Mouse (Mus musculus) heart, adult 18-20 months (tissue): ENCODE measurements around the gene Srrm1. TPM values are rescaled to one million over a fixed set of nuclear protein-coding genes. Genes with fewer than 3 reads are reported as not detected.
A peak's percentile ranks its signal among the peaks of the same experiment; 100 is the strongest.

Experiments used
- DNase-seq, 2 experiments: peaks; one replicate each; pipeline ENCODE4 v3.0.0; 2021 to 2022; ENCODE audit warnings: mixed read lengths in 1 of 2
- total RNA-seq, 2 experiments: library from RNA; stranded (reverse); gene quantifications; 2 replicates each; pipeline ENCODE4 v1.2.3; 2021

The Srrm1 gene
- total RNA-seq, 2 experiments from 2014 or later, result 45.3 to 60.2 TPM

DNA sequence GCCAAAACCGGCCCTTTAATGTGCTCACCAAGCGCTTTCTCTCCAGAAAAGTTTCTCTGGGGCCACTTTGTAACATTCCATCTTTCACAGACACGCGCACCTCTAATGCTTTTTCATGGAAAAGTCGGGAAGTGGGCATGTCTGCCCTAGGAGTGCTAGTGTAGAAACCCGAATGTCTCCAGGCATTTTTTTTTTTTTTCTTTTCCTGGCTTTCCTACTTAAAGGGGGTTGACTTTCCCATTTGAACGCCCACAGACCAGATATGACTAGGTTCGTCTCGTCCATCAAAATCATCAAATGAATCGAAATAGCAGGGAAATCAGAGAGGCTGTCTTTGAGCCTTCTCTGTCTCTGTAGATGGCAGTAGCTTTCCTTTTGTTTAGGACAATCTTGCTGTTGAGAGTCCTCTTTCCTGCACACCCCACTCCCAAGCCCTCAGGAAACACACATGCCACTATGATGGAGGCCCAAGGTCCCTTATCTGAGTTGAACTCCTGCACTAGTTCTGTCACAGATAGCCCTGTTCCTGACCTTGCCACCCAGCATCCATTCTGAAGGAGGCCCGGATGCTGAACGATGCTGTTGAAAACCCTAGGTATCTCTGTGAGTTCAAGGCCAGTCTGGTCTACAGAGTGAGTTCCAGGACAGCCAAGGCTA is 801 bp upstream of the Srrm1 start:
- peak; percentile 6 to 44 for DNase-seq

GRCm38 (mm10) chr4:135352326-135353065 is 625 bp downstream of the Srrm1 start:
- DNase-seq, result no peak

GRCm38 (mm10) chr4:135337376-135337942 is 15.7 kb downstream of the Srrm1 start:
- no peak for DNase-seq

GRCm38 (mm10) chr4:135336023-135336357 is 17.1 kb downstream of the Srrm1 start:
- no peak for DNase-seq

DNA sequence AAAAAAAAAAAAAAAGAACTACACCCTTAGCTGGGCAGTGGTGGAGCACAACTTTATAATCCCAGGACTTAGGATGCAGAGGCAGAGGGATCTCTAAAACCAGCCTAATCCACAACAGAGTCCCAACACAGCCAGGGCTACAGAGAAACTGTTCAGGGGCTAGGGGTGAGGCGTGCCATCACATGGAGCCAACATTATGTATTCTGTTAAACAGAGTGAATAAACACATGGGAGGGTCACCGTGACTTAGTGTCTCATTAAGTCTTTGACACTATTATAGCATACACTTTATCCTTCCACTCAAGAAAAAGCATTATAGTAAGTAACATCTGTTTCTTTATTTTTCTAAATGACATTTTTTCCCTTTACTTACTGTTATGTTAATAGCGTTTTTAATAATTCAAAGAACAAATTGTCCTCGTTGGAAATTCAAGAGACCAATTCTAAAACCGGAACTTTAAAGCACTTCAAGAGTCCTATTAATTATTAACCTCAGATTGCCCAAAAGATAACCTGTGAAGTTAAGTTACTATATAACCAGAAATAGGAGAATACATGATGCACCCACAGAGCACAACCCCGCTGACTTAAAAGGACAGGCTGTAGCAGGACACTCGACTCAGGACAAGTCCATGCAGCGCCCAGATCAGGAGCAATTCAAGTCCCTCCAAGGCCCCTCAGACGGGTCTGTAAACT is 17.6 kb downstream of the Srrm1 start:
- DNase-seq, result no peak

DNA sequence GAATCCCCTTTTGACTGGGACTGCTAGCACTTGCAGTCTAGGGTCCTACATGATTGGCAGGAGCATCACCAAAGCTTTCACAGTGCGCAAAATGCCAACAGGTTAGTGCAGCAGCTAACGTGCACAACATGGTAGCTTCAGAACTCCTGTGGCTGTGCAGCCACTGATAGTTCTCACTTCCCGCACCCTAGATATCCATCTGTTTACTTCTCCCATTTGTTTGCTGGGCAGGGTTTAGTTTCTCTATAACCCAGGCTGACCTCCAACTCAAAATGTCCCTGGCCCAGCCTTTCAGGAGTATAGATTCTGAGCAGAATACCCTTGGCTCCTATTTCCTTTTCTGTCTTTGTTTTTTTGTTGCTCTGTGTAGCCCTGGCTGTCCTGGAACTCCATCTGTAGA is 26.7 kb downstream of the Srrm1 start:
- DNase-seq, result no peak

DNA sequence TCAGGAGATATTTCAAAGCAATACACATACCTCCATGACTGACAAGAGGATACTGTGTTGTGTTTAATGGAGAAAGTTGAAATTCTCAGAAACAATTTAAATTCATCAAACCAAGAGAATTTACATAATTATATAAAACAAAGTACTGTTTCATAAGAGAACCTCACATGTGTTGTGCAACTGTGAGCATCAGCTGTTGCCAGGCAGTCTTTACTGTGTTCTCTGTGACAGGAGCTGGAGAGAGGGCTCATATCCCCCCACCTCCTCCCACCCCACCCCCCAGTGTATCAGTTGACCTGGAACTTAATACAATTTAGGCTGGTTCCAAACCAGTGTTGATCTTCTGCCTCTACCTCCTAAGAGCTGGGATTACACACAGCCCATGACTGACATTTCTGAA is 27.1 kb downstream of the Srrm1 start:
- DNase-seq, result no peak

GRCm38 (mm10) chr4:135323021-135323420 is 30.1 kb downstream of the Srrm1 start:
- no peak for DNase-seq

DNA sequence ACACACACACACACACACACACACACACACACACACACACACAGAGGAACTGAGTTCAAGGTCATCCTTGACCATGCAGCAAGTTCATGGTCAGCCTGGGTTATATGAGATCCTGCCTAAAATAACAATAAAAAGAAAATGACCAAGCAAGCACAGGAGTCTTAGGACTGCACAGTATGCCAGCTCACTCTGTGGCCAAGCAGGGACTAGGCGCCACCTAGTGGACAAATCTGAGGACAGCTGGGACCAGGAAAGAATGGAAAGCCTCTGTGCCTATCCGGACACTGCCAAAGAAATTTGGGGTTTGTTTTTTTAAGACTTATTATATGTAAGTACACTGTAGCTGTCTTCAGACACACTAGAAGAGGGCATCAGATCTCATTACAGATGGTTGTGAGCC is 35.2 kb downstream of the Srrm1 start:
- peak; percentile 78 to 87 for DNase-seq

- peak; percentile 54 to 63 for DNase-seq
Measured at GRCm38 (mm10) chr4:135317539-135317938, 35.6 kb downstream of the Srrm1 start.

DNA sequence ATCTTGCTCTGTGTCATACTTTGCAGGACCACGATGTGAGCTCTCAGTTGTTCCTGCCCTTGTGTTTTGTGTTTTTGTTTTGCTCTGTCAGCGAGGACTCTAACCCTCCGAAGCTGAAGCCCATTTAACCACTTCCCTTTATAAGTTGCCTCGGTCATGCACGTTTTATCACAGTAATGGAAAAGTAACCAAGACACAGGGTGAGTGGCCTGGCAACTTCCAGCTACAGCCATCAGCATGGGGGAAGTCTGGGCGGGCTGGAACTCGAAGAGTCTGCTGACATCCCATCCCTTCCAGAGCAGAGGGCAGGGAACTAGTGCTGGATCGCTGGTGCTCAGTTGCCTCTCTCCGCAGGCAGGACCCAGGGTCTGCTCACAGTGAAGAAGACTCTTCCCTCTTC is 37.8 kb downstream of the Srrm1 start:
- no peak for DNase-seq

GRCm38 (mm10) chr4:135314419-135314832 is 38.7 kb downstream of the Srrm1 start:
- DNase-seq, result no peak

DNA sequence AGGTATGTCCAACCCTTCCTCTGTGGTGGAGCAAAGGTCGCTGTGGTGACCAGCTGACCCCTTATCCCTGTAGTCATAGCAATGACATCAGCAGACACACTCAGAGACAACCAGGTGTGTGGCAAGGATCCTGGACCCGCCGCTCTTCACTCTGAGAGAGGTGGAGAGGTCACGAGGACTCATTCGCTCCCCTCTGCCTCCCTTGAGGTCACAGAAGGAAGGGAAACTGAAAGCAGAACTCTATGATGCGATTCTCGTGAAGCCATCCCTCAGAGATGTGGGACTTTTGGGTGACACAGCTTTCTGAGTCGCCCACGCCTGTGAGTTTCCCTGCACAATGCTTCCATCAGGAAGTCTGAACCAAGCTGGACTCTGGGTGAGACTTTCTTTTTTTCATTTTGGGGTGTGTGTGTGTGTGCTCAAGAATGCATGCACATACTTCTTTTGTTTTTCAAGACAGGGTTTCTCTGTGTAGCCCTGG is 39.3 kb downstream of the Srrm1 start:
- peak; percentile 75 to 81 for DNase-seq

- peak; percentile 87 to 90 for DNase-seq
Measured at GRCm38 (mm10) chr4:135313111-135313691, 39.9 kb downstream of the Srrm1 start.

DNA sequence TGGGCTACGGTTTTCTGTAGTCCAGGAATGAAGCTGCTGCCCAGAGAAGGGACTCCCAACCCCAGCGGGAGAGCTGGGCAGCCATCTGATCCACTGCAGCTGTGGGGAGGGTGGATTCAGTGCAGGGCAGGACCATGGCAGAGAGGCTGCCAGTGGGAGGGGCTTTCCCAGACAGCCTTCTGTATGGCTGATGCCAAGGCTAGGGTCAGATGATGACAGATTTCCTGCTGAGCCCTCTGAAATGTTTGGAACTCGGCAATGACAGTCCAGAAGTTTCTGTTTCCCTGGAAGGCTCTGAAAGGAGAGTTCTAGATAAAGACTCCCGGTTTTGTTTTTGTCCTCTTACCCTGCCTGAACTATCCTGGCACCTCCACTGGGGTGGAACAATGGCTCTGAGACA is 40.4 kb downstream of the Srrm1 start:
- peak in 1 of 2 experiments; percentile 93 for DNase-seq

- no peak for DNase-seq
Measured at GRCm38 (mm10) chr4:135310371-135310770, 42.8 kb downstream of the Srrm1 start.

- DNase-seq, result no peak
Measured at GRCm38 (mm10) chr4:135309726-135310125, 43.4 kb downstream of the Srrm1 start.

DNA sequence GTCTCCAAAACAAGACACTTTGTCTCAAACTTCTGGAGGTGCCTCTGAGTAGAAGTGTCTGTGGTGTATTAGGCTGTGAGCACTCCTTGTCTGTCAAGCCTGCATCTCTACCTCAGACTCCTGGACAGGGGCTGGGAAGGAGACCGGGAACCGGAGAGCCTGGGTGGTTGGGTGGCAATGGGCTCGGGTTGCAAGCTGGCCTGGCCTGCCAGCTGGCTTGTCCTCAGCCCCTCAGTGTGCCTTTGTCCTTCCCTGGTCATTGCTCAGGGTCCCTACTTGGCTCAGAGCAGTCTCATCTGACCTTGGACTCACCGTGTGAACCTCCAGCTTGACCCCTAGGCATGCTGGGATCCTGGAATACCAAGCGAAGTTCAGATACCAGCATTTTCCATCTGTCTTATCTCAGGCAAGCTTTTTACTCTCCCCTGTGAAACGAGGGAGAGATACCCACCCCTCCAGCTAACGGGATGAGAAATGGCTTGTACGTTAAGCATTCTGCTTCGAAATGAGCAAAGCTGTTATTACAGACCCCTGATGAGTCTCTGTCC is 43.9 kb downstream of the Srrm1 start:
- peak; percentile 29 for DNase-seq

- DNase-seq, result peak; percentile 65 to 67
Measured at GRCm38 (mm10) chr4:135306971-135307632, 46.0 kb downstream of the Srrm1 start.

- peak; percentile 81 to 89 for DNase-seq
Measured at GRCm38 (mm10) chr4:135306533-135306932, 46.6 kb downstream of the Srrm1 start.

DNA sequence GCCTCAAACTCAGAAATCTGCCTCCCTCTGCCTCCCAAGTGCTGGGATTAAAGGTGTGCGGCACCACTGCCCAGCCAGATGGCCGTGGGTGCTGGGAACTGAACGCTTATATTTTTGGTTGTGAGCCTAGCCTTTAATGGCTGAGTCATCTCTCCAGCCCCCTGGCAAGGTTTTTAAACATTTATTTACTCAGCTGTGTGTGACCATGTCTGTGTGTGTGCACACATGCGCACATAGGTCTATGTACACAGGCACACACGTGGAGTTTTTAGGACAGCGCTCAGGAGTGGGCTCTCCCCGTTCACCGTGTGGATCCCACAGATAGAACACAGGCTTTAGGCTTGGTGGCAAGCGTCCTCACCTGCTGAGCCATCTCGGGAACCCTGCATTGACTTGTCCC is 50.9 kb downstream of the Srrm1 start:
- DNase-seq, result no peak

DNA sequence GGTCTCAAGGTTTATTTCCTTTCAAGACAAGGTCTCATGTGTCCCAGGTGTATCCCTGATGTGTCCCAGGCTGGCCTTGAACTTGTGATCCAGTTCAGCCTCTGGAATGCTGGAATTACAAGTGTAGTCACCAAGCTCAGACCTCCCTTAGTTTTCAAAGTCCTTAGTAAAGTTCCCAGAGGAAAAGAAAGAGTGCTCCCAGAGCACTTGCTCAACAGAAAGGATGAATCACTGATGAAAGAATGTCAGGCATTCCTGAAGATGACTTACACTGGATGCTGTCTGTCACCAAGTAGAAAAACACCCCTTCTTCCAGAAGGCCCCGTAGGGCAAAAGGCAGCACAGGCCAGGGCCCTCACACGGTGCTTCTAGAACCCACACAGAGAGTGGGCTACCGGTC is 52.0 kb downstream of the Srrm1 start:
- DNase-seq, result no peak
